Mouse (Mus musculus): ENCODE data around the gene Ttpal.
"Not testable (repeated sequence)": the region's sequence is repeated elsewhere in the genome, so short reads cannot be mapped to it uniquely, and the experiment has no call there.

The Ttpal gene

DNA sequence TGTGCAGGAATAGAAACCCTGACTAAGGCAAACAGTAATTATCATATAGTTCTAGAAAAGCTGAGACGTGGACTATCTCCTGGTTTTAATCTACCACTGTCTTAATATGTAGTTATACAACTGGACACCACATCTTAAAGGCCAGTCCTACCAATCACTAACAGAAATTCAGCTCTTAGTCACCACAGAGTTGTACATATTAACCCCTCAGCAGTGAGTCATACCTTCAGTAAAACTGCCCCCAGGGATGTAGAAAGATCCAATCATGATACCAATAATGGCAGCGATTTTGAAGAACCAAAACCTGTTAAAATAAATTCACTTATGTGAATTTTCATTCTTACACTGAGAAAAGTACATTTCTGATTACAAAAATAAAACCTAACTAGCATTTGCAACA lies 32.1 kb downstream of the Ttpal start:
- no peak for DNase-seq

DNA sequence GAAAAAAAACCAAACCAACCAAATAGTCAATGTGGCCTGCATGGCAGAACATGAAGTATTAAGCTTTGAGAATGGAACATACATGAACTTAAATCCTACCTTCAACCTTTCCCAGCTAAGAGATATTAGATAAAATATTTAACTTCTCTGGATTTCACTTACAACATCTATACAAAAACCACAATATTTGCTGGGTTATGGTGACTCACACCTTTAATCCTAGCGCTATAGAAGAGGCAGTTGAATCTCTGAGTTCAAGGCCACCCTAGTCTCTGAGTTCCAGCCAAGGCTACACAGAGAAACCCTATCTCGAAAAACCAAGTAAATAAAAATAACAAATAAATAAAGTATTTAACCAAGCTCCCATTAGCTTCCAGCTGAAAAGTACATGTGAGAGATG lies 33.9 kb downstream of the Ttpal start:
- no peak for DNase-seq

DNA sequence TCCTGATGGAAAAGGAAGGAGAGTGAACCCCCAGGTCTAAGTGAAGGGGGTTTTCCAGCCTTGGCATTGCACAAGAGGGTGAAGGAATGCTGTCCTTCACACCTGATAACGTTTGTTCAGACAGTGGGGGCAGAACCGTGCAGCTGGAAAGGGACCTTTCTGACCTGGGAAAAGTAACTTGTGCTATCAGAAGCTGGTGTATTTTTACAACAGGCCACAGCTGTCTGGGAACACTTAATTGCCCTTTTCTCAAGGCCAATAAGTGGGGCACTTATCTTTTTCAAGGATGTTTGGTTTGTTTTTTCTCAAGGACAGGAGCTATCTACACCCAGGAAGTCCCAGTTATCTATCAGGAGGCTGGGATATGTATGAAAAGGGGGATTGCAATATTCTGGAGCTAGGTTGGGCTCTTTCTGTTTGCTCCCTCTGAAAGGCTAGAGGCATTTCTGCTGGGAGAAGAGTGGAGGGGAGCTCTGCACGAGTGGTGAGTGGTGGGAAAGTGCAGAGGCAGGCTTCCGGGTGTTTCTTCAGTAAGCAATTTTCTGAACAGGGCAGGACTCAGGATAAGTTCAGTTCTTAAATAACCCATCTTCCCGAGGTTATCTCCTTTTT lies 35.6 kb downstream of the Ttpal start:
- DNase-seq, result no peak

DNA sequence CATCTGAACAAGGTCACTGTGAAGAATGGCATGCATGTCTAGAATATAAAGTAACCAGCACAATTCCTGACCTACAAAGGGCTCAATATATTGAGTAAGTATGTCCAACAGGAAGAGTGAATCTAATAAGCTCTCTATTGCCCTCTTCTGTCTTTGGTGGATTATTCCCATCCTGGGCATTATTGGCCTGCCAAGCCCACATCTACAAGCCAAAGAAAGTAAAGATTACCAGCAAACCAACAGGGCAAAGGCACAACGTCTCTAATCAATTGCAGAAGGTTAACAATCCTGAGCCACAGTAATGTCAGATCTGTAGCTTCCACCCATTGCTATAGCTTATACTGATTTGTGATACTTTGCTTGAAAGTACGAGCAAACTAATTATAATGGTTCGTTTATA lies 38.4 kb downstream of the Ttpal start:
- no peak for DNase-seq

DNA sequence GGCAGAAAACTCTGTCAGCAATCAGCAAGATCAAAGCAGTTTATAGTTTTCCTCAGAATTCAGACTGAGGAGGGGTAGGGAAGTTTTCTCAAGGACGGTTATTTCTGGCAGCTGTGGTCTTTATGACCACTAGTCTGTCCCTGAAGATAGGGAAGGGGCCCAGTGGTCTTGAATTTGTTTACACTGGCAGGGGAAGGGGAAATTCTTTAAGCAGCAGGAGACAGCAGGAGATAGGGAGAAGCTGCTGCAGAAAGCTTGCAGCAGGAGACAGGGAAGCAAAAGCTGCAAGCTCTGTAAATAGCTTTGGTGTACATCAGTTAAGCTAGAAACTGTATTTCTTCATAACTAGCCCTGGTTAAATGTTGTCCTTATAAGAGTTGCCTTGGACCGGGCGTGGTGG lies 39.6 kb downstream of the Ttpal start:
- no peak for DNase-seq

DNA sequence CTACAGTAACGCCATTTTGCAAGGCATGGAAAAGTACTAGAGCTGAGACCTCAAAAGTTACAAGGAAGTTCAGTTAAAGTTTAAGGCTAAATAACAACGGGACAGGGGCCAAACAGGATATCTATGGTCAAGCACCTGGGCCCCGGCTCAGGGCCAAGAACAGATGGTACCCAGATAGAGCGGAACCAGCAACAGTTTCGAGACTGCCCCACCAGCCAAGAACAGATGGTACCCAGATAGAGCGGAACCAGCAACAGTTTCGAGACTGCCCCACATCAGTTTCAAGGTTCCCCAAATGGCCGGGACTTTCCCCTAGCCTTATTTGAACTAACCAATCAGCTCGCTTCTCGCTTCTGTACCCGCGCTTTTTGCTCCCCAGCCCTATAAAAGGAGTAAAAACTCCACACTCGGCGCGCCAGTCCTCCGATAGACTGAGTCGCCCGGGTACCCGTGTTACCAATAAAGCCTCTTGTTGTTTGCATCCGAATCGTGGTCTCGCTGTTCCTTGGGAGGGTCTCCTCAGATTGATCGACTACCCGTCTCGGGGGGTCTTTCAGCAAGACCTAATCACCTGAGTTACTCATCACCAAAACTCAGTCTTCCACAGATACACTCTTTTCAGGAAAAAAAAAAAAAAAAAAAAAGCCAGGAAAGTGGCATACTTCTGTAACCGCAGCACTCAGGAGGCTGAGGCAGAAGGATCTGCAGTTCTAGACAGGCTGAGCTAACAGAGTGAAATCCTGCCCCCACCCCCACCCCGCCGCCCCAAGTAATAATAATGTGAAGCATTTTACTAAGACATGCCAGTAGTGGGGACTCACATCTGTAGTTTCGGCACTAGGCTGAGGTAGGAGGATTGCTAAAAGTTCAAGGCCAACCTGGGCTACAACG lies 40.8 kb downstream of the Ttpal start:
- DNase-seq, result peak; percentile 53

DNA sequence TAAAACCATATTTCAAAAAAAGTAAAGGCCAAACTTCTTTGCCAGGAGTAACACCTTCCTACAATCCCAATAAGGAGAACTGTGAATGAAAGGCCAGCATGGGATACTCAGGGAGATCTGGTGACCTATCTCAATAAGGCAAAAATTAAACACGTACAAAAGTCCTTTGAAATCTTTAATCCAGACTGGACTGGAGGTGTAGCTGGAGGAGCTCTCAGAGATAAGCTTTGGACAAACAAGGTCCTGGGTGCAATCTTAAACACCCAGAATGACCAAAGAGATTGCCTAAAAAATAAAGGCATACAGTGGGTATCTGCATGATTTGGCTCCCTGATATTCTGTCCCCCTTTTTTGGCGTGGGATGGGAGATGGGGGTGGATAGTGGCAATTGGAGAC lies 41.5 kb downstream of the Ttpal start:
- DNase-seq, result no peak

DNA sequence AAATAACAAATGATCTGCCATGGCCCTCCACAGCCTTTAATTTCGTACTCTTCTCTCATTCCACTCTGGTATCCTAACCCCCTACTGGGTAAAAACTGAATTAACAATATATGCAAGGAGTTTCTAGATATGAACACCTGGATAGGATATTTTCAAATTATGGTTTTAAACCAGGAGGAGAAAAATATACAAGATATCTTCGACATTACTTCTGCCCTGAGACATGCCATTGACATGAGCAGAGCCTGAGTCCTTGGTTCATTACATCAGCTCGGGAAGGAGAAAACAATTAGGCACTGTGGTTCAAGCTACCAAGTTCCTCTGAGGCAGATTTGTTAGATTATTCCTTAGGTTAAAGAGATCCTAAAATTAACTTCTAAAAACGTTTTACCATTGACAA lies 41.9 kb downstream of the Ttpal start:
- no peak for DNase-seq

DNA sequence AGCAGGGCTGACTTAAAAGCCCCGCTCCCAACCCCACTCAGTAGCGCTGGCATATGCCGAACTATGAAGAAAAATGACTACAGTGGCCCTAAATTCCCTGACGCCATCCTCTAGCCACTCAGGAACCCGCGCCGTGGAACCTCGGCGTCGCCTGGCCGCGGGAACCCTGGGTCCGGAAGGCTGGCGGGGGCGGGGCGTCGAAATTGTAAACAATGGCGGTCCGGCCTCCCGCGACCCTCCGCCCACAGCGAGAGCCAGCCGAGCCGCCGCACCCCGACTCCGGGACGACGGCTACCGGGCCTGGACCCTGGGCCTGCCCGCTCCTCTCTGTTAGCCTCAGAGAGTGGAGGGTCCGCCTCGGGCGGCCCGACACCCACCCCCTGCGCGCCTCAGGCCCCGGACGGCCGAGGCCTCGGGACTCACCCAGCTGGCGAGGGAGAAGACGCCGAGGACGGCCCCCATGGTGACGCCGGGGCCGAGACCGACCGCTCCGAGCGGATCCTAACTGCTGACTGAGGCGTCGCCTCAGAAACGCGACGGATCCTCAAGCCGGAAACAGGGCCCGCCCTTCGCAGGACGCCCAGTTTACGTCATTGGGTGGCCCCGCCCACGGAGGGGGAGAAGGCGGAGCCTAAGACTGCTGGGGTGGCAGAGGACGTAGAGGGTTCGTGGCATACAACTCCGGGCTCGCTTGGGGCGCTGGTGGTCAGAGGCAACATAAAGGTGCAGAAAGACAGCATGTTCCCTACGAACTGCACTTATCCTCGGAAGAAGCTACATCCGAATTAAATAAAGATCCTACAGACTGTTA lies 42.7 kb downstream of the Ttpal start, which contains the start of gene Serinc3:
Gene Serinc3 (minus strand): TSS at position 557 of the 811 bp plus-strand sequence.
- DNase-seq, result peak; percentile 100

DNA sequence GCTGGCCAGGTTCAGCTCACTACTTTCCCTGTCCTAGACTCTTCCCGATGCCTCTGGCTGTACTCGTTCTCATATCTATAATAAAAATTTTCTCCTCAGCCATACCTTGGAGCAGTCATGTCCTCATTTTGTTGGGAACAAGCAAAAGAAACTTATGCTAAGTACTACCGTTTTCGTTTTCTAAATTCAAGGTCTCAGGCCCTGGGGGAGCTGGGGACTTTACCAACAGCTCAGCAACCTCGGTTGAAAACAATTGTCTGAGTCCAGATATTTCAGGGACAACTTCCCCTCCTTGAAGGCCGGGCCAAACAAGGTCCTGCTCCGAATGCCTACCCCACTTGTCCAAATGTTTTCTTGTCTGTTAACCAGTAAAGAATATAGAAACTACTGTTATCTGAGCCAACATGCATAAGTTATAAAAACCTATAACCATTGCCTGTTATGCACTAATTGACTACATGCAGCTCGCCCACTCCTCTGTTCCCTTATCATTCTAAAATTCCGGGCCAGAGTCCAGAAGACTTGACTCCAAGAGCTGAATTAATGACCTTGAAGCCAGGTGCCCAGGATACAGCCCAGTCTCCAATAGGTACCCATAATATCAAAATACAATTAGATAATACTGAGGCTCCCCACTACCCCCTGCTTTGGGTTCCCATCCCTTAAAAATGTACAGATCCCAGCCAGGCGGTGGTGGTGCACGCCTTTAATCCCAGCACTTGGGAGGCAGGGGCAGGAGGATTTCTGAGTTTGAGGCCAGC lies 43.8 kb downstream of the Ttpal start:
- DNase-seq, result no peak

DNA sequence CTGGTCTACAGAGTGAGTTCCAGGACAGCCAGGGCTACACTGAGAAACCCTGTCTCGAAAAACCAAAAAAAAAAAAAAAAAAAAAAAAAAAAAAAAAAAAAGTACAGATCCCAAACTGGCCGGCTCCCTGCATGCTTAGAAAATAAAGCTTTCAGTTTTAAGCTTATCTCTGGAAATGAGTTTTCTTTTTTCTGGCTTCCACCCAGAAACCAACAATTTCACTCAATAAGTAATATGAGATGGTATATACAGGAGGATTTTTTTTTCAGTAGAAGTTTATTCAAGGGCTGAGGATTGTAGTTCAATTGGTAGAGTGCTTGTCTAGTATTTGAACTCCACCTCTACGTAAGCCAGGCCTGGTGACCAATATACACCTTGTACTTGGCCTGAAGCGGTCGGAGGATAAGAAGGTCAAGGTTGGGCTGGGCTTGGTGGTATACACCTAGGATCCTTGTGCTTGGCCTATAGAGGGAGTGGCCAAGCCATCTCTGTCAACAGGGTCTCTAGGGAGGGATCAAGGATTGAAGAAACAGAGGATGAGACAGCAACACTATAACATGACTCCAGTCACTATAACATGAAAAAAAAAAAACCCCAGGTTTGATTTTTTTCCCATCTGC lies 44.5 kb downstream of the Ttpal start:
- DNase-seq, result no peak

DNA sequence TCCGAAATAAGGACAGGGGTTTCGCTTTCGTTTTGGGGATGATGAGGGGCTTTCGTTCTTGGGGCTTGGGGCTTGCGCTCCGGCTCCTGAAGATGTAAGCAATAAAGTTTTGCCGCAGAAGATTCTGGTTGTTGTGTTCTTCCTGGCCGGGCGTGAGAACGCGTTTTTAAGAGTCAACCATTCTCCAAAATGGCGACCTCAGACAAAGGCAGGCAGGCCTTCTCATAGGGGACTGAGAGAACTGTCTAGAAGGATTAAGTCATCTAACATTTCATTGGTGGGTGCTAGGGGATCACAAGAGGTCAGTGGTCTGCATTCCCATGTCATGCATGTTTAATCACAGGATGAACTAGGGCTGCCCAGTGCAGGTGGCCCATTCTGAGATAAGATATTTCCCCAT lies 53.6 kb downstream of the Ttpal start:
- DNase-seq, result not testable (repeated sequence)

DNA sequence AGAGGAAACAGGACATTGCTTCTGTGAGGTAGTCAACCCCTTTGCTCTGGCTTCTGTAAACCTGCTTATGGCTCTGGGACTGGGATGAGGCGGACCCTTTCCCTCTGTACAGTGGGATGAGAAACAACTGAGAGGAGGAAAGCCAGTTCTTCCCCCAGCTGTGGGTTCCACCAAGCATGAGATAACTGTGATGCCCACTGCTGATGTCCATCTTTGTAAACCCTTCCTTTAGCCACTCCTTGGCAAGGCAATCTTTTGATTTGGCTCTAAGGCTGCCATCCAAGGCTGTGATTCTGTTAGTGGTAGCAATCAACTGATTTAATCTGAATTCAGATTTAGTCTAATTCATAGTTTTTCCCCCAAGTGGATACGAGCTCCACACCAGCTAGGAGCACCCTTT lies 55.4 kb downstream of the Ttpal start:
- no peak for DNase-seq

DNA sequence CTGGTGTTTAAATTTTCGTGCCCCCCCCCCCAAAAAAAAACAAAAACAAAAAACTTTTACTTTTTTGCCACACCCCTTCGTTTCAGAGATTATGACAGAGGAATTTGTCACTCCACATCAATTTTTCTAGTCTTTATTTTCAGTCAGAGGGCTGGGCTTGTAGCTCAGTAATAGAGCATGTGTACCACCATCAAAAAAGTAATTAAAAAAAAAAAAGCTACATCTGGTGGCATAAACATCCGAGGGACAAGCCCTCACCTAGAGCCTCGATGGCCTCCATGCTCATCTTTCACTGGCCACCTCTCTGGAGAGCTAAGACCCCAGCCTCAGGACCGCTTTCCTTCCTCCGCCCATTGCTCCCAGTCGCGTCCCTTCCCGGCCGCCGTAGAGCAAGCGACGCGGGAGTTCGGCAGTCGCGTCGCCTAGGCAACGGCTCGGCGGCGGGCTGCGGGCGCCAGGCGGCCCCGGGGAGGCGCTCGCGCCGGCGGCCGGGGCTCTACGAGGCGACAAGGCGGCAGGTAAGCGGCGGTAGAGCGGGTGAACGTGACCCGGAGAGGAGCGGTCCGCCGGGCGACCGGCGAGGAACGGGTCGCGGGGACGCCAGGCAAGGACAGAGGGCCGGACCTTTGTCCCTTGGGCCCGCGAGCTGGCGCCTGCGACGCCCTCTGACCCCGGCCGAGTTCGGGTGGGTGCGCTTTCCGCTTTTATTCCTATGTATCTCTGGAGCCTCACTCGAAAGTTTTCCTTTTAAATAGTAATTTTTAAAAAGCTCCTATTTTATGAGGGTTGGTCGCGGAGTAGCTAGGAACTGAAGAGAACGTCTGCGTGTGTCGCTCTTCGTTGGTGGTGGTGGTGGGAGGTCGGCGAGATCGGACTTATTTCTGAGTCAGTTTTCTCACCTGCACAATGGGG lies 56.1 kb downstream of the Ttpal start, which contains the start of gene Pkig:
Gene Pkig (plus strand): TSS at position 412 of the 912 bp plus-strand sequence.
- peak; percentile 90 for DNase-seq

DNA sequence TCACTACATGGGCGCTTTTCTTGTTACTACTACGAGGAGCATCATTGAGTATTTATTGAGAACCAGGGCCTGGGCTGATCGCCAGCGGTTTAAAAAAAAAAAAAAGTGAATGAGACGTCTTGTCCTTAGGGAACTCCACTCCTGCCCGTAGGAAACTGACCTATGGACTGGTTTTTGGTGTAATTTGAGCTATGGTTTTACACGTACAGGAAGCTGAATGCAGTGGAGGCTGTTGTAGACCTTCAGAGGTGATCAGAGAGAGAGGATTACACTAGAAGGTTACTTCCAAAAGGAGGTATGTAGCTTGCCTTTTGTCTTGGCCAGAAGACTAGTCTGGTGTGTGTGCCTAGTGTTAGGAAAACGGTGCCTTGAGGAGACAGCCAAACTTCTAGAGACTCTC lies 56.8 kb downstream of the Ttpal start:
- no peak for DNase-seq

DNA sequence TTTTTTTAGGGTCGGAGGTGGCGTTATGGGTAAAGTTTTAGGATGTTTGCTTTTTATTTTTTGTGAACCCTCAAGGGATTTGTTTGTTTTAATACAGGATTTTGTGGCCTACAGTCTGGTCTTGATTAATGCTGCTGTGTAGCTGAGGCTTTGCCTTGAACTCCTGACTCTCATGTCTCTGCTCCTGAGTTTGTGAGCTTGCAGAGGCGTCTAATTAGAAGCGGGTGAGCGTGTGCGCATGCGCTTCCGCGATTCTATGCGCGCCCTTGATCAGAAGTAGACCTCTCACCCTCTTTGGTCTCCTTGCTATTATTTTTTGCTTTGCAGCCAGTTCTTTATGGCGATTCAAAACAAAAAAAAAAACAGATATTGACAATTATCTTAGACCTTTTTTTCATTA lies 57.3 kb downstream of the Ttpal start:
- DNase-seq, result peak; percentile 56

DNA sequence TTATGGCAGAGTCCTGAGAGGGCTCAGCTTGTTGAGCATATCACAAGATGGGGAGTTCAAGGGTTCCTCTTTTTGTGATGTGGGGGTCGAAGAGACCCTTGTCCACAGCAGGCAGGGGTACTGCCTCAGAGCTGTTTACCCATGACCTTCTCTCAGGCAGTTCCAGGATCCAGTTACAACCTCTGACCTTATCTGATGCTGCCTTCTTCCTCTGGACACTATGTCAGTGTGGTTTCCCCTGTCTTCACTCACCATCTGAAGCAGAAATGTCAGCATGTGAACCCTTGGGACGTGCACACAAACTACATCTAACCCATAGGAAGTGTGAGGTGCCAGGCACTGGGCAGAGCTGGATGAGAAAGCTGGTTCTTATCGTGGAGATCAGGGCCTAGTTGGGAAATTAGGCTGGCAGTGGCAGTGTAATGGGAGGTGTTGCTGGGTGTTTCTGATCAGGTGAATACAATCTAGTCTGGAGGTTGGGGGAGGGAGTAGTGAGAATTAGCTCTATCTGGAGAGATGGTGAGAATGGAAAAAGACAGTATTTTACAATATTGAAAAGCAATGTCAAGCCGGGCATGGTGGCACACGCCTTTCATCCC lies 58.1 kb downstream of the Ttpal start:
- DNase-seq, result no peak

DNA sequence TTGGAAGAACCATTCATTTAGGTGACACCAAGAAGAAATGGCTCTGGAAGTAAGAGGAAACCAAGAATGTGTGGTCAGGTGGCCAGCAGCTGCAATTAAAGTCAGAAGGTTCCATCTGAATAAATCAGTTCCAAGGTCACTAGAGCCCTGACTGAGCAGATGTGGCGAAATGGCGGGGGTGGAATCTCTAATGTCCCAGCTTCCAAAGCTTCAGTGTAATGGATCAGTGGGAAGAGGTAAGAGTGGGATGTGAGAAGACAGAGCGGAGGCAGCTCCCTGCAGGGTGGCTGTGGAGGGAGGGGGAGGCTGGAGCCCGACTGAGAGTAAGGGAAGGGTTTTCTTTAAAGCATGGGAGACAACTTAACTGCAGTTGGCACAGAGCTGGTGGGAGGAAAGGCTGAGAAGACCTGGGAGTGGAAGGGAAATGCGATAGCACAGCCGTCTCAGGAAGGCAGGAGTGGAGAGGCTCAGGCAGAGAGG lies 59.3 kb downstream of the Ttpal start:
- DNase-seq, result no peak

DNA sequence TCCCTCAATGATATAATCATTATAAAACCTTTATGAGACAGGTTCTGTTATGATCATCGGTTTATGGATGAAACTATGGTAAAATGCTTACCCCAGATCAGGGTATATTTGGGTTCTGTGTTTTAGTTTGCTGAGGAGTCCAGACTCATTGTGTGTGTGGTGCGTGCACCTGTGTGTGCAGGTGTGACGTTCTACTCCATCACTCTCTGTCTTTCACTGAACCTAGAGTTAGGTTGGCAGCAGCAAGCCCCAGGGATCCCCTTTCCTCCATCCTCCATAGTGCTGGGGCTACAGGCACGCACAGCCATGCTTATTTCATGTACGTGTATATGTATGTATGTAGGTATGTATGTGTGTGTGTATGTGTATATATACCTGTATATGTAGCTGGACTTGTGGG lies 60.0 kb downstream of the Ttpal start:
- DNase-seq, result no peak

DNA sequence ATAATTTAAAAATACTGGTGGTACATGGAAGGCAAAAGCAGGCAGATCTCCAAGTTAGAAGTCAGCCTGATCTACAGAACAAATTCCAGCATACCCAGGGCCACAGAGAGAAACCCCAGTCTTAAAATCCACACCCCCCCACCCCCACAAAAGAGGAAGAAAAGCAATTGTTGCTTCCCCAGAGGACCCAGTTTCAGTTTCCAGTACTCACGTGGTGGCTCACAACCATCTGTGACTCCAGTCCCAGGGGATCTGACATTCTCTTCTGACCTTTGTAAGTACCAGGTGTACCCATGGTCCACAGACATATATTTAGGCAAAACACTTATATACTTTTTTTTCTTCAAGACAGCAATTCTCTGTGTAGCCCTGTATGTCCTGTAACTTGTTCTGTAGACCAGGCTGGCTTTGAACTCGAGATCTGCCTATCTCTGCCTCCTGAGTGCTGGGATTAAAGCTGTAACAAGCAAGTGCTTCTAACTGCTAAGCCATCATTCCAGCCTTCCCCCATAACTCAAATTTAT lies 60.6 kb downstream of the Ttpal start:
- no peak for DNase-seq
